Mouse (Mus musculus) liver, adult (tissue): ENCODE data around the gene D430042O09Rik.

Experiments
- GATA4 ChIP-seq: IDR thresholded peaks from 2 replicates; pipeline ENCODE4 v1.6.1; 2014; ENCODE audit warnings: mild to moderate bottlenecking, low read length; ENCODE audit not compliant: insufficient replicate concordance

The D430042O09Rik gene

DNA sequence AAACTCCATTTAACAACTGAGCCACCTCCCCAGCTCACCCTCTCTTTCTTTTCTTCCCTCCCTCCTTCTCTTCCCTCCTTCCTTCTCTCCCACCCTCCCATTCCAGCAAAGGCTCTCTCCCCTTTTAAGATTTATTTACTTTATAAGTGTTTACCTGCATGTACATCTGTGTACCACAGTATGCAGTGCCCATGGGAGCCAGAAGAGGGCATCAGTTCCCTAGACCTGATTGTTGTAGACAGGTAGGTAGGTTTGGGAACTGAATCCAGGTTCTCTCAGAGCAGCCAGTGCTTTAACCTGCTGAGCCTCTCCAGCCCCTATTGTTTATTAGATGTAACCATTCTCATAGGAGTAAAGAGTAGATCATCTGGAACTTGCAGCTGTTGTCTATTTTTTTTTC, 14.4 kb downstream of the D430042O09Rik start:
- no peak for TF ChIP-seq GATA4

DNA sequence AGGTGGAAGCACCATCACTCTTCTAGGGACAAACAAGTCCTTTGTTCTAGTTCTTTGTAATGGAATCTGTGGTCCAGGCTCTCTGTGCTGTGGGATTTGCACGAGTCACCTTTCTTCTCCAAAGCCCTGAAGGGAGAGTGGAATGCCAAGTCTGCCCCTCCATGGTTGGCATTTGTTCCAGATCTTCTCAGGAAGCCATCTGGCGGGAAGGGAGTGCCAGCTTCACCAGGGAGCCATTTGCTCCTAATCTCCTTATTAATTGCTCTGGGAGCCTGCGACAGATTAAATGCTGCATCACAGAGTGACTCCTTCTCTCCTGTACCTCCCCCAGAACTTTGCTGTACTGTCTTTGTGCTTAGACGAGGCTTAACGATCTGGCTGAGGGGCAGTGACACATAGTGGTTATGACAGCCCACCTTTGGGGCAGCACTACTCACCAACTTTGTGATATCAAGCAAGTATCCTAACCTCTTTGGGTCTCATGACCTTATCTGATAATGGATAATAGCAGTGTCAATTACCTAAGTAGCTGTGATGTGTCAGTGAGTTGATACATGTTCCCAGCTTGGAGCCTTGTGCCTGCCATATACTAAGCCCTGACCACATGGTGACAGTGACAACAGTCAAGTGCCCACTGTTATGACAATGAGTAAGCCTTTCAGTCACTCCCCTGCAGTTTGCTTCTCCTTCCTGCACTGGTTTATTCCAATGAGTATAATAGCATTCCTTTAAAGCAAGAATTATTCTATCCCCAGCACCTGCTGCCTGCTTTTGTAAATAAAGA, 15.7 kb downstream of the D430042O09Rik start:
- no peak for TF ChIP-seq GATA4

DNA sequence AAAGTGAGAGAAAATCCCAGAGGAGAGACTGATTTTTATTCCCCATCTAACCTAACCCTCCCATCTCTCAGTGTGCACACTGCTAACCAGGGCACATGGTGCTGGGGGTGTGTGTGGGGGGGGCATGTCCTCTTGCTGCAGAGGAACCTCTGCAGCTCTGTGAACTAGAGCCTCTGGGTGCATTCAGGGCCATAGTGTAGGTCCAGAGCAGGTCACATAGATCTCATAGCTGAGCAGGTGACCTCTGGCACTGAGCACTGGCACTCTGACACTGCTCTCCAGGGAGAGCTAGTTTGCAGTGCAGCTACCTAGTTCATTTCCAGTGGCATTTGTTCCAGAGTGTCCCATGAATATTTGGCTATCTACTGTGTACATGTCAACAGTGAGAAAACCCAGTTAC, 24.0 kb downstream of the D430042O09Rik start:
- no peak for TF ChIP-seq GATA4

DNA sequence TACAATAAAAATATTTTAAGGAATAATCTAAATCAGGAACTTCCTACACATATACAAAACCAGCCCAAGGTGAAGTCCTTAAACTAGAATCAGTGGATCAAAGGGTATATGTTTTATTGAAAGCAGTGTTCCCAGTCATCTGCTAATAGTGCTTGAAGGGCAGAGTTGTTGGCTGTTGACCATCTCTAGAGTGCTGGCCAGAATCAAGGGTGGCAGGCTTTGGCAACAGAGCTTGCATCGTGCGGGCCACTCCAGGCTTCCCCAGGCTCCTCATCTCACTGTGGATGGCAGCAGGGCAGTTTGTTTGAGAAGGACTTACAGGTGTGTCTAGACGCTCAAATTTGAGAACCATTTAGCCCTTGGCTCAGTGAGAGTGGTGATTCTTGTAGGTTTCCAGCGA, 26.1 kb downstream of the D430042O09Rik start:
- TF ChIP-seq GATA4, result no peak

DNA sequence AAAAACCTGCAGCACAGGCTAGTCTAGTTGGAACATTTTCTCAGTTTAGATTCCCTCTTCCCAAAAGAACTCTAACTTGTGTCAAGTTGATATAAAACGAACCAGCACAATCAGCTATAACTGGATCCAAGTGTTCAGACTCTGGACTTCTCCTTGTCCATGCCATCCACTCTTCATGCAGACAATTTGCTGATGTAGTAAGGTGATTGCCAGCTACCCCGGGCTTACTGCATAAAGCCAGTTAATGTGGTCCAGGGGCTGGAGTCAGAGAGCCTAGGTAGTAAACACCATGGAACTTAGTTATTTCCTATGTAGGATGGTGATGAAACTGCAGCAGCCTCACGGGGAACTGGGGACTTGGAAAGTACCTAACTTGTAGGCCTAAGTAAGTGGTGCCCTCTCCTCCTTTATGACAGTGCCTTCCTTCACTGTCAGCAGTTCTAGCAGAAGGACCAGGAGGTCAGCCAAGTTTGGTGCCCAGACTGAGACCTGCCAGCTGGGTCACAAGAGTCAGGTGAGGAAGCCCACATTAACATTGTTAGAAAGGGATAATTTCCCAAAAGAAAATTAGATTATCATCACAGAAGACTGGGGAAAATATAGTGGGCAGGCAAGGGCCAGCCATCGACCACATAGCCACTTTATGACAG, 28.8 kb downstream of the D430042O09Rik start:
- no peak for TF ChIP-seq GATA4

DNA sequence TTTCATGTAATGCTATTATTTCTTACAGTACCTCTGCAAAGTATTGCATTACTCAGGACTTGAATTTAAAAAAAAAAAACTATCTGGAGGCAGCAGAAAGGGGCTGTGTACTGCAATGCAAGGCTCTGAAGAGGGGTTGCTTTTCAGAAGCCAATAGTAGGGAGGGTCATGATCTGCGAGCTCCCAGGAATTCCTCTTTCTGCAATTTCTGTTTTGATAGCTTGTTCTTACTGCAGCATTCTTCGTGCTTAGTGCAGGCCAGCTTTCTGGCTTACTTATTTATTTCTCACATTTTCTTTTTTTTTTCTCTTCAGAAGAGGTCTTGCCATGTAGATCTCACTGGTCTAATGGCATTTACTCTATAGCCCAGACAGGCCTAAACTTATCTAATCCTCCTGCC, 32.8 kb downstream of the D430042O09Rik start:
- no peak for TF ChIP-seq GATA4

DNA sequence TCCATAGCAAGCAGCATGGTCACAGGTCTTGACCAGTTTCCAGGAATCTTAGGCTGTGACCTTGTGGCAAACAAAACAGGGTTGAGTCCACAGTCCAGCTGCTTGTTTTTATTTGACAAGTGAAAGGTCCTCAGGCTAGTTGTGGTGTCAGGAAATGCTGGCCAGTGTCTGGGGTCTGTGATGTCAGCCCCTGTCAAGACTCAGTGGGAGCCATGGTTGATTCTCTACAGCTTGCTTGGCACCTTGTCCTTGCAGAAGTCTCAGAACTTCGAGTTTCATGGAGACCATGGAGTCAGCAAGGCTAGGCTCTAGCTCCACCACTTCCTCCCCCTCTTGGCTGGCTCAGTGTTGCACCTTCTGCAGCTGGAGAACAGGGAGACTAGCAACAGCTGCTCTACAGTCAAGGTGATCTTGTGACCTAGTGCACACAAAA, 33.6 kb downstream of the D430042O09Rik start:
- no peak for TF ChIP-seq GATA4

DNA sequence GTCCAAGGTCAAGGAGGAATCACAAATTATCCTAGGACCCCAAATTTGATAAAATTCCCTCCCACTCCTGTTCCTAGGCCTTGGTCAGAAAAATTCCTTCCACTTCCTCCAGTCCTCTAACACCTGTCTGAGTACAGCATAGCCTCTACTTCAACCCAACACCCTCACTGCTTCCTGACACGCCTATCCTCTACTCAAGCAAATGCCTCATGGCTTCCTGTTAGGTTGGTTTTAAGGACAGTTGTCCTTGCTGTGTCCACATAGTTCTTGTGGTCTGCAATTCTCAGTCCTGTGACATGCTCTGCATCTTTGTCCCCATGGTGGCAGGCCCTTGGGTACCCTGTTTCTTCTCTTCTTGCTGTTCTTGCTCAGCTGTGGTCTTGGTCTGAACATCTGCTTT, 37.1 kb downstream of the D430042O09Rik start:
- no peak for TF ChIP-seq GATA4

DNA sequence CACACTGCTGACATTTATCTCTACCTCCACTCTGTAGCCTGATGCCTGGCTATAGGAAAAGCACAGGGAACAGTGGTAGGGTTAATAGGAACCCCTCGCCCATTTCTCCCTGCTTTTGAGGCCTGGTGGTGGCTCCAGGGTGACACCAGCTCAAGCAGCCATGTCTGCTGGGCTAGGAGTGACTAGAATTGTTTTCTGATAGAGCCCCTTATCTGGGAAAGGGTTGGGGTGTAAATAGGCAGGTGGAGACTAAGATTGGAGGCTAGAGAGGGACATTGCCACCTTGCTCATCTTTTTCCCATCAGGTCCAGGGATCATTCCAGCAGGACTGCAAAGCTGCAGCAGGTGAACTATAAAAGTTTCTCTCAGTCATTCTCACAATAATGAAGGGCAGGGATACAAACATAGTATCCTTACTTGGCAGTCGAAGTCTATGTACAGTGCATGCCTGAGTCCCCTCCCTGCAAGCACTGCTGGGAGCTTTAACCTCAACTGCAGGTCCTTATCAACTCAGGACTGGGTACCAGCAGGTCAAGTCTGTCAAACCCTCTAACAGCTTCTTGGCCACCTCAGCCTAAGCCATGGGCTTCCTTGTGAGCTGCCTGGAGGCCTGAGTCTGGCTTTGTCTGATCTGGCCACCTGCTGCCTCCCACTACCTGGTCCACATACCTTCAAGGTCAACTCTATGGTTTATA, 39.1 kb downstream of the D430042O09Rik start:
- TF ChIP-seq GATA4, result no peak

DNA sequence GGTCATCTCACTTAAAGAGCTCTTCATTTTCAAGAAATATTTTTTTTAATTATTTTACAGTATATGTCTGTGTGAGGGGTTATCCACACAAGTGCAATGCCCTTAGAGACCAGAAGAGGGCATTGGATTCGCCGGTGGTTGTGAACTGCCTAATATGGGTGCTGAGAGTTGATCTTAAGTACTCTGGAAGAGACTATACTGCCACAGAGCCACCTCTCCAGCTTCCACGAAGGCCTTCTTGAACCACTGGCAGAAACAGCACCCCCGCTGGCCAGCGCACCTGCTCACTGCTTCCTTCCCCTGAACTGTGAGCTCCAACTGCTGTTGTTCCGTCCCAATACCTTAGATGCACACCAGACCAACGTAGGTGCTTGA, 39.6 kb downstream of the D430042O09Rik start:
- TF ChIP-seq GATA4, result no peak

DNA sequence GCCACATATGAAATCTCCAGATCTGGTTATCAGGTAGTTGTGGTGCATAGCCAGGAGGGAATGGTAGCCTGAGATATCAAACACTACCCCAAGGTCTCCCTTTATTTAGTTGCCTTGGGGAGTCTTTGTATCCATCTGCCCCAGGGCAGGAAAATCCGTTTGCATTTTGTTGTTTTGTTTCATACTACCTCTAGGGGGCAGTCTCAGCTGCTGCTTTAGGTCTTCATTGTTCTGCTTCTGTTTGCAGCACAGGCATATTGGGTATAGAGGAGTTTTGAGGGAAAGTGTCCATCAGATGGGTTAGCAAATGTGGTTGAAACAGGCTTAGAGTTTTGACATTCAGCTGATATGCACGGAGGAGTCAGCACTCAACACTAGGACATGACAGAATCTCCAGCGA, 40.5 kb downstream of the D430042O09Rik start:
- TF ChIP-seq GATA4, result no peak

DNA sequence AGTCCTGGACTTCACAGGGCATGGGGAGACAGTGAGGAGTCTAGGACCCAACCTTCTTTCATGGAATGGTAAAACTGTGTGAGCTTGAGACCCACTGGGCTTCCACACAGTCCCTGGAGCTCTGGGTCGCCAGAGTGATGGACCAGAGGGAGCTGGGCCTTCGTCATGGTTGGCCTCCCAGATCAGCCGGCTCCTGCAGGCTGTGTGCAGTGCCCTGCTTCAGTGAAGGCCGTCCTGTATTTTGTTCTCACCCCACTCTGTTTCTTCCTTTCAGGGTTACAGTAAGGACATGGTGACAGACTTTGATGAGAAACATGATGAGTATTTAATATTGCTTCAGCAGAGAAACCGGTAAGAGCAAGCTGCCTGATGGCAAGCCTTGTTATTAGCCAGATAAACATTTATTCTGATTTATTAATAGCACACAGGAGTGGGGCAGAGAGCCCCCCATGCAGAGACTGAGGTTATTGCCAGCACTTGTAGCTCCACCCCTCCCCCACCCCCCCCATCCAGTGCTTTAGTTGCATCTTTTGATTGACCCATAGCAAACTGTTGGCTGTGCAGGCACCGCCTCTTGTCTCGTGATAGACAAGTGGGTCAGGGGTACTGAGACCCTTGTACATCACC, 45.1 kb downstream of the D430042O09Rik start:
- TF ChIP-seq GATA4, result no peak

DNA sequence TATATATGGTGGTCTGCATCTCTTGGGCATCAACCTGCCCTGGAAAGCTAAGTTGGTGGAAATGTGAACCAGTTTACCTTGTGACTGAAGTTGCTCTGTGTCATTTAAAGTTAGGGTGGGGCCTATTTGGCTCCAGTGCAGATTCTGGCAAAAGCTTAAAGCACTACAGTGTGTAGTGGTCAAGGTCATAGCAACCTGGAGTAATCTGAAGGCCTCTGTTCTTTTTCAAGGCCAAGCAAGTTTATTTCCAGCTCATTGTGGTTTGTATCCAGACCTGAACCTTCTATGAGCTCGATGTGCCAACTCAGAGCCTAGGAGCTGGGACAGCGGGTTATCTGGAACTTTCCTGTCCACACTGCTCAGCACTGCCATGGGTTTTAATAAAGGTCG, 45.6 kb downstream of the D430042O09Rik start:
- no peak for TF ChIP-seq GATA4

DNA sequence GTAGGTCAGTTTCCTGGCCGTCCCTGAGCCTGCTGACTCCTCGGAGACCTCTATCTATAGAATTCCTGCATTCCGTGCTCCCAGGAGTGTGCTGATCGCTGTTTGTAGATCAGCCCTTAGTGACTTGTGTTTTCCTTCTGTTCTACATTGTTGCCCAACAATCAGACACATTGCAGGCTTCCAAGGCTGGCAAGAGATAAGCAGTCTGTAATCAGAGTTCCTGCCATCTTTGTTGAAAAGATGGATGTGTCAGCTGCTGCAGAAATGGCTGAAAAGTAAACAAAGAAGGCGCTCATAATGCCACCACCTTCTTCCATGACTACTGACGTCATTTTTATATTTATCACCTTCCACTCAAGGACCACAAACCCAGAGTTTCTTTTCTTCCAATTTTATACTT, 49.1 kb downstream of the D430042O09Rik start:
- no peak for TF ChIP-seq GATA4

DNA sequence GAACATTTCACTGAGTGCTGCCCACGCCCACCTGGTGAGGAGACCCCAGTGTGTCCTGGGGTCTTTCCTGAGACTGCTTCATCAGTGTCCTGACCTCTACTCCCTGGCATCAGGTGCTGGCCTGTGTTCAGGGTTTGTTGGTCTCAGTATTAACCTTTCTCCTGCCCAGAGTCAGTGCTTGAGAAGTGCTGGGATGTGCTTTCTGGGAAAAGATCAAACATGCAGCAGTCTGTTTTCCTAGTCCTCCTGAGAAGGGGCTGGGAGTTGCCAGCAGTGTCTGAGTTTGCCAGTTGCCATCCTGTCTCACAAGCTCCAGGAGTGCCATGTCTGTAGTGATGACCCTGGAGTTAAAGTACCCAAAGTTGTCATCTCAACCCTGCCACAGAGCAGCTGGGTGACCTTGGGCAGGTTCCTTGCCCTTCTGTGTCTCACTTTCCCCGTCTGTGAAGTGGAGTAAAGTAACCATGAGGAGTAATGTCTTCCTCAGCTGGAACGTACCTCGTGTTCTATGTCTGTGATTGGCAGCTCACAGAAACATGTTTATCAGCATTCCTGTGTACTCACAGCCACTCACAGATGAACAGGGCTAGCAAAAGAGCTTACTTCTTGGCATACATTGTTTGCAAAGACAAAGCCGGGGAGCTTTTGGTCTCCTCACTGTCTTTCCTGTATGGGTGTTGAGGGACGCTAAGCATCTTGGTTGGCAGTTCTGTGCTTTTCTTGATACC, 50.4 kb downstream of the D430042O09Rik start:
- TF ChIP-seq GATA4, result no peak

DNA sequence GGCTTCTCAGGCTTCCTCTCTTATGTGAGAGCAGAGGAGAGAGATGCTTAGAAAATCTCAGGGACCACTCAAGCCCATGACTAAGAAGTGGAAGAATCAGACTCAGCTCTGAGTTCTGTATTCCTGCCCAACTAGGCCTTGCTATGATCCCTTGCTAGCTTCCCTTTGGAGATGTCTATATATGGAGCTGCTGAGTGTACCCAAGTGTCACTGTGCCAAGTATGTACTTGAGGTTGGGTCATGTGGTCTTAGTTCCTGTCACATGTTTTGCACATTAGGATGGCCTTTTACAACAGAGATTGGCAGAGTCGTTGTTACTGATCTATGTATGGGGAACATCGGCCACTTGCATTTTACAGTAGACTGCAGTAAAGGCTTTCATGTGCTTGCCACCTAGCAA, 54.6 kb downstream of the D430042O09Rik start:
- TF ChIP-seq GATA4, result no peak
